Mouse (Mus musculus) yolk sac, embryonic 10.5 days (tissue): ENCODE measurements at regions not wholly inside any gene's neighbourhood (a gene's known extent, or its start where the extent isn't known, plus 50 kb on each side); places are given as distances from the start of the nearest gene placed in this dataset.

ENCODE experiments used
- DNase-seq: peaks from one replicate; pipeline ENCODE4 v3.0.0-alpha.2; 2017; ENCODE audit warnings: low spot score

DNA sequence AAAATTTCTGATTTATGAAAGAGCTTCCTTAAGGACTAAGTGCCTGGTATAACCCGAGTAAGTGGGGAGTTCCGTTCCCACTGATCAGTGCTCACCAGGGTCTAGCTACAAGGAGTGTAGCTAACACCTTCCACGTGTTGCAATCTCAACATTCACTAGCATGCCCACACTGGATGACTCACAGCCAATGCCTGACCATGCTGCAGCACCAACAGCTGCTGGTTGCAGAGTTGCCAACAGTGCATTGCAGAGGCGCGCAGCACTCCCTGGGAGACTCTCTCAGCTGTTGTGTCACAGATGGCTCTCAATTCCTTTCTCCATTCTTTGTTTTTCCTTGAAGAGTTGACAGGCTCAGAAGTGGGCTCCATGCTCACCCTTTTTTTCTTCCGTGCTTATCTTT, 787.5 kb upstream of the Tenm3 start:
- DNase-seq = no peak

GRCm38 (mm10) chr8:49627966-49628495, 784.3 kb upstream of the Tenm3 start:
- DNase-seq = no peak

DNA sequence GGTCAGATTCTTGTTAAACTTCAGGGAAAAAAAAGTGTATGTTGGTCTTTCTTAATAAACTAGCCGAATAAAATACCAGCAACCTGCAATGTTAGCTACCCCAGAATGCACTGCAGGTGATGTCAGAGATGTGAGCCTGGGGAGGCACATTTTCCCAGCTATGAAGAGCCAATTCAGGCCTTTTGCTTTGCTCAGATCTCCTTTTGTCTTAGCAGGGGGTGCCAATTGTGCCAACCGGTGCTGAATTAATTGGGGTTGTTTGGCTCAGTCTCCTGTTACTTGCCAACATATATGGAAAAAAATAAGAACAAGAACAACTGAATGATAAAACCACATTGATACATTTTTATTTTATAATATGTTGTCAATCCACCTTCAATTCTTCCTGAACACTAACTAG, 751.8 kb upstream of the Tenm3 start:
- DNase-seq = no peak

GRCm38 (mm10) chr8:49567423-49567822, 723.7 kb upstream of the Tenm3 start:
- no peak for DNase-seq

GRCm38 (mm10) chr8:49563499-49564279, 719.9 kb upstream of the Tenm3 start:
- DNase-seq = no peak

- DNase-seq = no peak
These were observed 719.2 kb upstream of the Tenm3 start for GRCm38 (mm10) chr8:49562976-49563375.

GRCm38 (mm10) chr8:49555724-49556457, 712.1 kb upstream of the Tenm3 start:
- DNase-seq = no peak

- no peak for DNase-seq
These were observed 709.4 kb upstream of the Tenm3 start for GRCm38 (mm10) chr8:49553175-49553574.

- no peak for DNase-seq
These were observed 699.6 kb upstream of the Tenm3 start for GRCm38 (mm10) chr8:49543321-49543720.

DNA sequence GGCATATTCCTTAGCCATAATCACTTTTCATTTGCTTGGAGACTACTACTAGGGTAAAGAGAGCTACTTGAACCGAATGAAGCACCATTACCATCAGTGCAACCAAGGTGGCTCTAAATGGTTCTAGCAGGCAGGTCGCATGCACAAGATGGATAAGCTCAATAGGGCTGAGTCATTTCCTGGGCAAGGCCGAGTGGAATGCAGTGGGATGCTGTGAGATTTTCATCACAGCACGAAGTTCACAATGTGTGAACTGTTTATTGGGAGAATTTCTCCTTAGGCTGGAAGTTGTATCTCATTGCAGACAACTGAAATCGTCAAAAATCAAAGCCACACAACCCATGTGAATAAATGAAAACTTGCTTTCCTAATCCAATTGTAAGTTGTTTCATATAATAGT, 697.6 kb upstream of the Tenm3 start:
- DNase-seq = no peak

DNA sequence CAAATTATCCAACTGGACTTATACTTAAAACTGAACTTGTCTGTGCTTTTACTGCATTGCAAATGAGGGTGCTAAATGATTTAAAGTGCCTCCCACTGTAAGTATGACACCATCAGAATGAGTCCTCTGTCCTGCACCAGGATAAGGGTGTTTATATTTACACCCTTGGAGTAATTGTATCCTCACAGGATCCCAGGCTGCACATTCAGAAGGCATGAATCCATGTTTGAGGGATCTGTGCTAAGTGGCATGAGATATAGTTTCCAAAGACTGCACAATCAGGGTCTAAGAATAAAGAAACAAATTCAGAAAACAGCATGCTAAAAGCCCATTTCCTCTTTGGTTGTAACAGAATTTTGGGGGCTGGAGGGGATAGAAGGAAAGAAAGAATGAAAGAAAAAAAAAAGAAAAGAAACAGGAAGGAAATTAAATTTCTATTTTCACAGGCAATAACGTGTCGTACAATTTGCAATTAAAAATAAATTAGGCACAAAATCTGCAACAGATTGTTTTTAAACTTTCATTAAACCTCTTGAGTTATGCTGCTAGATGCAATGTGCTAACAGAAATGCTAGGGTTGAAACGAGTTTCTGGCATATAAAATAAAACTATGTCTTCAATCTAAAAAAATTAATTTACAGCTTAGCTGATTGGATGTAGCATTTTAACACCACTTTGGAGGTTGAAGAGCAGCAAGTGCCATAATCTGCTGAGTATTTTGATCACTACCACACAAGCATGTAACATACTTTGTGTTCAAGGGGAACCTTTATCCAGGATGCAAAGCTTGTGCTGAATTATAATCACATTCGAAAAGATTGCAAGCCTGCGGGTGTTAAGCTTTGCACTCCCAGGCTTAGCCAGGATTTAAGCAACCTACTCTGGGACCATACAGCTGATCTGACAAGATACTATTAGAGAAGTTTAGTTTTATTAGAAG, 689.9 kb upstream of the Tenm3 start:
- DNase-seq = no peak

- DNase-seq = no peak
These were observed 685.5 kb upstream of the Tenm3 start for GRCm38 (mm10) chr8:49529294-49529693.

GRCm38 (mm10) chr8:49492906-49493305, 649.2 kb upstream of the Tenm3 start:
- no peak for DNase-seq

DNA sequence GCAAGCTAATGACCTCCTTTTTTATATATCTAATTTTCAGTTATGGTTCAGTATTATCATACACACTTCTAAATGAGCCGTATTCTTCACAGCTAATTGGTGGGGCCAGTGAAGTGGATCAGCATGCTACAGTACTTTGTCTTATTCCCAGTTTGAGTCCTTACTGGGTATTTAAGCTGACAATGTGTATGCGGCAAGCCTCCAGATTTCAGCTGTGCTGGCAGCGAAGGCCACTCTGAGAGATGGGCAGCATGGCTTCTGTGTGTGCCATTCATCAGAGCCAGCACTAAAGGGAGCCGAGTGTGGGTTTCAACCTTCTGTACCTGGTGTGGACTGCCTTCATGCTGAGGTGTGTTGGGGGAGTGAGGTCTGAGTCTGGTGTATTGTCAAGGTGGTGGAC, 641.5 kb upstream of the Tenm3 start:
- no peak for DNase-seq

- DNase-seq = no peak
These were observed 637.8 kb upstream of the Tenm3 start for GRCm38 (mm10) chr8:49481476-49481992.

DNA sequence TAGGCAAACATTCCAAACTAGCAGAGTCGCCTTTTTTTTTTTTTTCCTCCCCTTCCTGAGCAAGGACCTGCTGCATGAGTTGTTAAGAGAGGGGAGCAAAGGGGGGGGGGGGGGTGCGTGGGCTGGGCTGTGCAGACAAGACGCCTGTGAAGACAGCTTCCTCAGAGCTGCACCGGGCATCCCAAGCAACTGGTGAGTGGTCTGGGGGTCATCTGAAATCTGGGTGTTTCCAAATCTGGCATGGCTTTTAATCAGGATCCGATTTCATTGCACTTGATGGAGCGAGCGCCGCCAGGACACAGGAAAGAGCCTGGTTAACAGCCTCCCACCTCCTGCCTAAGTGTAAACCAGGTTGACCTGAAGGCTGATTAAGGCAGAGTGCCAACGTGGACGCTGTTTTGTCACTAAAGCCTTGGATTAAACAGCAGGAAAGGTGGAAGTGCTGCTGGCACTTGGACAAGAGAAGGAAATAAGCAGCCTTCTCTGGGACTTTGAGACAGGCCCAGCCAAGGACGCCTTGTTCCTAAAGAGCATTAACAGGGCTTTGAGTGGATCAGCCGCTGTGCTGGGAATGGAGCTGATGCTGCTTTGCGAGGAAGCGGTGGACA, 622.3 kb upstream of the Tenm3 start:
- no peak for DNase-seq

DNA sequence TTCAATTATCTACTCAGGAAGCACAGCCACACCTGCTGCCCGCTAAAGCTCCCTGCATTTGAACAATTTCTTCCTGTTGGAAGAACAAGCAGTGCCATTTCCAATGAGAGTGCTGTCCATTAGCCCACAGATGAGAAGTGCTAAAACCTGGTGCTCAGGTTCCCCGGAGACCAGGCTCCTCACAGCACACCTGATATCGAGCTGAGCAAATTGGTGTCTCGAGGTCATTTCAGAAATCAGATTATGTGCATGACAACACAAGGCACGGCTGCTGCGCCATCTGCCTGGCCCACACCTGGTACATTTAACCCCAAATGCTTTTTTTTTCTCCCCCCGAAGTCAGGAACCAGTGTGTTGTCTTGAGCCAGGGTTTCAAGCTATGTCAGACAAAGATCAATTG, 621.3 kb upstream of the Tenm3 start:
- DNase-seq = no peak

DNA sequence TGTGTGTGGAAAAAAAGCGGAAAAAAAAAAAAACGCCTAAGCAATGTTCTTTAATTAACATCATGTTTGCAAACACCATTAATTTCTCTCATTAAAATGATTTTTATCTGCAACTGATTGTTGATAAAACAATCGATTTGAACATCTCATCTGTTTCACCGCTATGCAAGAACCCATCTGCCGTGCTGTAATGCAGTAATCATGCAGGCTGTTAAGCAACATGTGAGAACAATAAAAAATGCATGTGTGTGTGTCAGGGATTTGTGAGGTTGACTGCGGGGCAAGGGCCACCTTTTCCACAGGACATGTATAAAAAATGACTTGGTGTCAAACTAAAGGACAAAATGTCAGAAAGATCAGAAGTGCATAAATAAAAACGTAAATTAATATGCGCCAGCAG, 618.9 kb upstream of the Tenm3 start:
- DNase-seq = no peak

GRCm38 (mm10) chr8:49461724-49462473, 618.1 kb upstream of the Tenm3 start:
- DNase-seq = no peak

GRCm38 (mm10) chr8:49445444-49445843, 601.7 kb upstream of the Tenm3 start:
- no peak for DNase-seq

DNA sequence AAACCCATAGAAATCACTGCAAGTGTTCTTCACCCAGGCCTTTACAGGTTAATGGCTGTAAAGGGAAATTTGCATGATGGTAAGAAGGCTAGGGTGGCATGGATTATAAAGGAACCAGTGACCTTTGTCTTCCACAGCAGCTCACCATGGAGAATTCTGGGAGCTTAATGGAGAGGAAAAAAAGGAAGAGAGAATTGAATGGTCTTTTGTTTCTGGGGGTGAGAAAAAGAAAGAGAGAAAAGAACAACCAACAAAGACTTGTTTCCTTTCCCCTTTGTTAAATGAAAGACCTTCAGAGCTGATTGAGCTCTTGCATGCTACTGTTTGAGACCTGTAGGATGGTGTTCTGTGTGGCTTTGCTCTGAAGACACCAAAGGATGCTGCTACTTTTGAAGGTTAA, 597.5 kb upstream of the Tenm3 start:
- no peak for DNase-seq
